Mouse (Mus musculus) layer of hippocampus, adult 9-10 months (tissue): ENCODE measurements around the gene Dhrs1.
A peak's percentile ranks its signal among the peaks of the same experiment; 100 is the strongest.

Source experiments
- DNase-seq: peaks from one replicate; pipeline ENCODE4 v3.0.0; 2022; ENCODE audit warnings: low spot score

Gene Dhrs1

GRCm38 (mm10) chr14:55762001-55762821, 16.7 kb upstream of the Dhrs1 start:
- DNase-seq, result no peak

- DNase-seq, result no peak
These were observed 15.7 kb upstream of the Dhrs1 start, which contains the start of gene Ltb4r2 for GRCm38 (mm10) chr14:55761163-55761562. TSS of gene Ltb4r2 (plus strand) at chr14:55761428.

- DNase-seq, result peak; percentile 81
These were observed 14.7 kb upstream of the Dhrs1 start for GRCm38 (mm10) chr14:55760156-55760555.

- no peak for DNase-seq
These were observed 12.9 kb upstream of the Dhrs1 start, which contains the start of gene Cideb for GRCm38 (mm10) chr14:55758363-55758784. TSS of gene Cideb (minus strand) at chr14:55758458.

- DNase-seq, result no peak
These were observed 12.1 kb upstream of the Dhrs1 start for GRCm38 (mm10) chr14:55757566-55757965.

- DNase-seq, result no peak
These were observed 1.8 kb upstream of the Dhrs1 start for GRCm38 (mm10) chr14:55747051-55747847.

- no peak for DNase-seq
These were observed 359 bp upstream of the Dhrs1 start for GRCm38 (mm10) chr14:55745861-55746237.

GRCm38 (mm10) chr14:55743711-55744110, 1.8 kb downstream of the Dhrs1 start:
- peak; percentile 78 for DNase-seq

GRCm38 (mm10) chr14:55737086-55737687, 8.3 kb downstream of the Dhrs1 start:
- no peak for DNase-seq

GRCm38 (mm10) chr14:55735758-55736157, 9.7 kb downstream of the Dhrs1 start:
- DNase-seq, result no peak

GRCm38 (mm10) chr14:55735334-55735733, 10.2 kb downstream of the Dhrs1 start:
- no peak for DNase-seq

- no peak for DNase-seq
These were observed 10.6 kb downstream of the Dhrs1 start for GRCm38 (mm10) chr14:55734869-55735268.

- no peak for DNase-seq
These were observed 11.6 kb downstream of the Dhrs1 start for GRCm38 (mm10) chr14:55733889-55734288.

GRCm38 (mm10) chr14:55730531-55731032, 14.9 kb downstream of the Dhrs1 start:
- no peak for DNase-seq

GRCm38 (mm10) chr14:55730116-55730515, 15.4 kb downstream of the Dhrs1 start:
- DNase-seq, result no peak

GRCm38 (mm10) chr14:55727889-55728685, 17.4 kb downstream of the Dhrs1 start:
- DNase-seq, result no peak

- DNase-seq, result no peak
These were observed 19.2 kb downstream of the Dhrs1 start for GRCm38 (mm10) chr14:55726261-55726660.

- DNase-seq, result no peak
These were observed 21.0 kb downstream of the Dhrs1 start for GRCm38 (mm10) chr14:55724411-55724871.

- no peak for DNase-seq
These were observed 22.1 kb downstream of the Dhrs1 start for GRCm38 (mm10) chr14:55723433-55723832.

- no peak for DNase-seq
These were observed 23.0 kb downstream of the Dhrs1 start for GRCm38 (mm10) chr14:55722438-55722945.
